Mouse (Mus musculus): ENCODE measurements around the gene Dpp6.

GRCm38 (mm10) chr5:26894346-26894745 lies 77.3 kb downstream of the Dpp6 start:
- TF ChIP-seq CTCF (IDR thresholded peaks at IDR 0.05; ENCODE audit: low read depth, low read length) (no peak), GATA1 (IDR thresholded peaks at IDR 0.05; ENCODE audit: borderline replicate concordance, low read length) (no peak)

All from G1E (cell line).